Mouse (Mus musculus) cerebellum, adult 2 months (tissue): Measurements from ENCODE around the gene G3bp1. TPM values are rescaled to one million over a fixed set of nuclear protein-coding genes. Genes with fewer than 3 reads are reported as not detected.
A peak's percentile ranks its signal among the peaks of the same experiment; 100 is the strongest.

Experiments
- DNase-seq, 2 experiments: peaks; one replicate each; pipeline ENCODE4 v3.0.0; 2021
- H3K27ac ChIP-seq: fragments of 200-500 bp; 2 replicates; pipeline ENCODE4 v1.5.1; 2012; ENCODE audit warnings: low read length, control low read depth, inconsistent platforms; ENCODE audit not compliant: insufficient read depth
- H3K27me3 ChIP-seq: fragments of 200-500 bp; 2 replicates; pipeline ENCODE4 v1.6.1; 2012; ENCODE audit warnings: inconsistent platforms, mild to moderate bottlenecking, low read length, moderate library complexity; ENCODE audit not compliant: control insufficient read depth, insufficient read depth
- H3K4me1 ChIP-seq: fragments of 200-500 bp; 2 replicates; pipeline ENCODE4 v1.6.1; 2011; ENCODE audit warnings: low read length; ENCODE audit not compliant: control insufficient read depth, insufficient read depth
- H3K4me3 ChIP-seq: fragments of 200-500 bp; replicated peaks from 2 replicates; pipeline ENCODE3; 2011; ENCODE audit warnings: mild to moderate bottlenecking, low read depth, low read length, control low read depth; ENCODE audit not compliant: insufficient read depth
- CTCF ChIP-seq: fragments of 200-500 bp; IDR thresholded peaks from 2 replicates; pipeline ENCODE4 v1.5.1; 2011; ENCODE audit warnings: low read depth, mild to moderate bottlenecking, control low read depth, low read length, moderate library complexity, borderline replicate concordance; ENCODE audit not compliant: insufficient read depth
- POLR2A ChIP-seq: fragments of 200-500 bp; IDR thresholded peaks from 2 replicates; pipeline ENCODE4 v1.6.1; 2011; ENCODE audit warnings: low read length, control low read depth, borderline replicate concordance; ENCODE audit not compliant: insufficient read depth
- WGBS: fragments of 180-500 bp; shearing (Covaris S2); methylation state at CpG from one replicate; pipeline ENCODE4 v1.1.7; 2018; 5-methylcytosine and 5-hydroxymethylcytosine counted together
- polyA plus RNA-seq: library from polyadenylated mRNA; depleted of rRNA; stranded (reverse); fragments of >200 nt; gene quantifications from 2 replicates; pipeline ENCODE4 v1.2.3, GENCODE M21; 2012

G3bp1 gene
- polyA plus RNA-seq, 1 experiment, result 21.3 TPM

DNA sequence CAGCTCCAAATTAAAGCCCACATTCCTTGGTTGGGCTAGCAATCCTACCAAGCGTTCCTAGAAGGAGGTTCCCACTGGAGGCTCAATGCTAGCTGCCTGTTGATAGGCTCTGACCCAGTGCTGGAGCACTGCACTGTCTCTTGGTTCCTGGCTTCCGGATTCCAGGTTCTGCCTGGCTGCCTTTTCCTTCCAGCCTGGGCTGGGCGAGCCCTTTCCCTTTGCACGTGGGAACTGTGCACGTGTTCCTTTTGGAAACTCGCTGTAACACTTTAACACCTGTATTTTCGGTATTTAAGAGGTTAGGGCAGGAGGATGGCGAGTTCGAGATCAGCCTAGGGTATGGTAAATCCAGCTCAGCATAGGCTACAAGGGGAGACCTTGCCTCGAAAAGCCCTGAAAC lies 1.5 kb upstream of the G3bp1 start:
- 57% methylated on average over 10 of the region's 10 CpGs for WGBS
- no peak for TF ChIP-seq CTCF
- TF ChIP-seq POLR2A, result no peak
- Histone ChIP-seq H3K4me3 (no peak overlapping the region), H3K27me3 (no peaks in the 10 kb centered on the region), H3K4me1 (peaks cover 3% of the 10 kb centered on the region; the same call in 1 of the 2 replicates), H3K27ac (peak overlapping the region; percentile 83)
- DNase-seq, result no peak

DNA sequence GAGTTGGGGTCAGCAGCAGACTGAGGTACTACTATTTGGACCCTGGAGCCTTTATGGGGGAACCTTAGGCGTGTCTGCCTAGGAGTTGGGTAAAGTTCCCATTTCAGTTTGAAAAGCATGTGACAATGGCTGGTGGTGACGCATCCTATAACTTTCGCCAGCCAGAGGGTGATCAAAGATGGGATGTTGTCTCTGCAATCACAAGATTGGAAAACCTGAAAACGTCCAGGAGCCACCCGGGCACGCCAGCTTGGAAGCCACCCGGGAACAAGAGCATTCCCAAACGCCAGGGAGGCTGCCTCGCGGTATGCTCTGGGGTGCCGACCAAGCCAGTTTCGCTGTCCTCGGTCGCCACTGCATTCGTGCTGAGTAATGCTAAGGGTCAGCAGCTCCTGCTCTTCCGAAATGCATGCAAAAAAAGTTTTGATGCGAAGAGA lies 856 bp upstream of the G3bp1 start:
- Histone ChIP-seq H3K4me1 (peaks cover 3% of the 10 kb centered on the region; the same call in 1 of the 2 replicates), H3K4me3 (peak overlapping the region; percentile 72), H3K27me3 (no peaks in the 10 kb centered on the region), H3K27ac (peak overlapping the region; percentile 83)
- WGBS, result under 1% methylated on average over 17 of the region's 17 CpGs
- no peak for DNase-seq
- no peak for TF ChIP-seq POLR2A
- TF ChIP-seq CTCF, result no peak

DNA sequence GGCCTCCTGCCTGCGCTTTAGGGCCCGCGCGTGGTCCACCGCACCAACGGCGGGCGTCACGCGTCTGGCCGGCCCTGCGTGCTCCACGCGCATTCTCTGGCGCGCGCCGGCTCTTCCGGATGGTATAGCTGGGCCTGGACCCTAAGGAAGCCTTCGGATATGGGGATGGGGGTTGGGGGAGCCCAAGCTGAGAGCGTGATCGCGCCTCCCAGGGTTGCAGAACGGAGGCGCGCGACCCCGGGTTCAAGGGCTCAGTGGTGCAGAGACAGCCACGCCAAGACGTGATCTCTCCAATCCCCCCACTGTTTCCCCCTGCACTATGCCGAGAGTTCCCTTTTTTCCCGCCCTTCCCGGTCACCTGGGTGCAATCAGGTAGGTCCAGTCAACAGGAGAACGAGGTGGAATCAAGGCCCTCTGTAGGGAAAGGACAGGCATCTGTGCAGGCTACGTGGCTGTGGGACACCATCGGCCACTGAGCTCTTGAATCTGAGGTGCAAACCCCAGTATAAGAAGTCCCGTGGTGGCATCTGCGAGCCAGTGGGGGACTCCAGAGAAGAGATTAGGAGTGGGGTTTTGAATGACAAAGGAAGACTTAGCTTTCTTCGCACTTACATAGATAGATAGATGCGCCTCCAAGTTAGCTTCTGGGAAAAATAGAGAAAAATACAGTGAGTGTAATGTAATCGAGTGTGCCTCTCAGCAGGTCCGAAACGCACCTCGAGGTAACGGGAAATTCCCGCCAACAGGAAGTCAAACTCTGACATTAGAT lies 622 bp downstream of the G3bp1 start:
- H3K4me1 ChIP-seq, result peaks cover 3% of the 10 kb centered on the region; the same call in 1 of the 2 replicates
- peak overlapping the region; percentile 84 for H3K4me3 ChIP-seq
- 1% methylated on average over 46 of the region's 46 CpGs for WGBS
- no peak for TF ChIP-seq CTCF
- no peak for TF ChIP-seq POLR2A
- H3K27ac ChIP-seq, result peak overlapping the region; percentile 17
- H3K27me3 ChIP-seq, result no peaks in the 10 kb centered on the region
- no peak for DNase-seq

DNA sequence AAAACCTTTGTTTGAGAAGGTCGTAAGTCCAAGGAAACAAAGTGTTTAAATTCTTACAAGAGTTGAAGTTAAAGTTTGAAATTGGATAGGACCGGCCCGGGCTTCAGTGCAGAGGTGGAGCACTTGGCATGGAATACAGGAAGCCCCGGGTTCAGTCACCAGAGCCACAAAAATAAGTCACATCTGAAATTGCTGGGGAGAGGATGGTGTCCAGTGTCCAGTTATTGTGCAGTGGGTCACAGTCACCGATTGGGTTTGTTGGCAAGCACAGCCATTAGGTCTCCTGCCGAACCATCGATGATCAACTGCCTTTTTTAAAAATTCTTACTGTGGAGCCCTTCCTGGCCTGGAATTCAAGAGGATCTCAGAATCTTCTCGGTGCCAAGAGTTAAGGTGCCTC lies 1.3 kb downstream of the G3bp1 start:
- DNase-seq, result no peak
- Histone ChIP-seq H3K27ac (no peak overlapping the region), H3K27me3 (no peaks in the 10 kb centered on the region), H3K4me3 (peak overlapping the region; percentile 84), H3K4me1 (peaks cover 3% of the 10 kb centered on the region; the same call in 1 of the 2 replicates)
- WGBS, result 16% methylated on average over 8 of the region's 8 CpGs
- TF ChIP-seq CTCF (no peak), POLR2A (no peak)

DNA sequence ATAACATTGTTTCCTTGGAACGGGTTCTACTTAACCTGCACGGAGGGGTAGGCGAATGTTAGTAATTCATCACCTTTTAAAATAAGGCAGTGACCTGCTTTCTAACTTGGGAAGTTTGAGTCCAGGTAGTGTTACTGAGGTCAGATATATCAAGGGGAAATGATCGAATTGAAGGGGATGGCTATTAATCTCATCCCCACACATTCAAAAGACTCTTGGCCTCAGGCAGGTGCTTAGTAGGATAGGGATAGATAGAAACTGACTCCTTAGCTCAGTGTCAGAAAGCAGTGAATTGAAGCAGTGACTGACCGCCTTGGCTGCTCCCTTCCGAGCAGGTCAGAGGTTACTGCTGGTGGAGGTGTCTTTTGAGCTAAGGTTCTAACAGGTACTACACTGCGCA lies 2.0 kb downstream of the G3bp1 start:
- Histone ChIP-seq H3K27ac (no peak overlapping the region), H3K4me3 (no peak overlapping the region), H3K4me1 (peaks cover 3% of the 10 kb centered on the region; the same call in 1 of the 2 replicates), H3K27me3 (no peaks in the 10 kb centered on the region)
- no peak for TF ChIP-seq POLR2A
- TF ChIP-seq CTCF, result no peak
- no peak for DNase-seq
- WGBS, result 89% methylated on average over 7 of the region's 7 CpGs

DNA sequence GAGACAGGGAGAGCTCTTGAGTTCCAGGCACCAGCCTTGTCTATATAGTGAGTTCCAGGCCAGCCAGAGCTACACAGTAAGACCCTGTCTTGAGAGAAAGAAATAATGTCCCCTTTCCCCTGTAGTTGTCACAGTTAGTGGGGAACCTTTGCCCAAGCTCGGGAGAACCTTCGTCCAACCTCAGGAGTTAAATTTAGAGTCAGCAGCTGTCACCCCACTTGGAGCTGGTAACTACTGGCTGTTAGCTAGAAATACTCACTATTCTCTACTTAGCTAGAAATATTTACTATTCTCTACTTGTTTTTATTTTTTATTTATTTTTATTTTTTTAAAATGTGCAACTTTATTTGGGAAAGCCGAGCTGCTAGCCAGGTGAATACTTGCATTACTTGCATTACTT lies 3.7 kb downstream of the G3bp1 start:
- WGBS, result 42% methylated on average over 3 of the region's 3 CpGs
- Histone ChIP-seq H3K27ac (no peak overlapping the region), H3K27me3 (no peaks in the 10 kb centered on the region), H3K4me1 (peaks cover 3% of the 10 kb centered on the region; the same call in 1 of the 2 replicates), H3K4me3 (no peak overlapping the region)
- TF ChIP-seq POLR2A (no peak), CTCF (no peak)
- no peak for DNase-seq

DNA sequence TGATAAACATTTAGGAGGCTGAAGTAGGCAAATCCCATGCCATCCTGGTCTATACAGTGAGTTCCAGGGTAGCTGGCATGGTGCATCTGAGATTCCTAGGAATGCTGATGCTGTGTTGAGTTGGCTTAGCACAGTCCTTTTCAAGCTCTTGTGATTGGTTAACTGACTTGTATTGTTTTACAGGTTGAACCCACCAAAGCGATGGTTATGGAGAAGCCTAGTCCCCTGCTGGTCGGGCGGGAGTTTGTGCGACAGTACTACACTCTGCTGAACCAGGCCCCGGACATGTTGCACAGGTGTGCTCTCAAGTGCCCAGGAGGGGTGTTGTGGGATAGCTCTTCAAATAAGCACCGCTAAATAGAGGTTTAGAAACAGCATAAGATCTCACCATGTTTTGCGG lies 16.0 kb downstream of the G3bp1 start:
- H3K27ac ChIP-seq, result no peak overlapping the region
- 98% methylated on average over 7 of the region's 7 CpGs for WGBS
- no peaks in the 10 kb centered on the region for H3K4me1 ChIP-seq
- H3K4me3 ChIP-seq, result no peak overlapping the region
- H3K27me3 ChIP-seq, result no peaks in the 10 kb centered on the region
- TF ChIP-seq POLR2A (no peak), CTCF (no peak)
- DNase-seq, result no peak

DNA sequence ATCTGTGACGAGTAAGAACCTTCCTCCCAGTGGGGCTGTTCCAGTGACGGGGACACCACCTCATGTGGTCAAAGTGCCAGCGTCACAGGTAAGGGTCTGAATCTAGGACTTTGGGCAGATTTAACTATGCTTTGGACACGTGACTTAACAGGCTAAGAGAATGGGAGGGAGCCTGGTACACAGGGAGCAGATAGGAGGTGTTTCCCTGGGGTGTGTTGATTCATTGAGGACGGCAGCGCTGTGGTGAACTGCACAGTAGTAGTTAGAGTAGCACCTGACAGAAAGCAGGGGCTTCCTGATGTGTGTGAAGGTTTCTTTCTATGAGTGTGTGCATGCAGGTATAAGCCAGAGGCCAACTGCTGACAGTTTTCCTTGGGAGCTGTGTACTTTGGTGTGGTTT lies 26.7 kb downstream of the G3bp1 start:
- H3K27ac ChIP-seq, result no peak overlapping the region
- no peak for DNase-seq
- WGBS, result 85% methylated on average over 6 of the region's 6 CpGs
- TF ChIP-seq POLR2A, result no peak
- TF ChIP-seq CTCF, result no peak
- no peaks in the 10 kb centered on the region for H3K4me1 ChIP-seq
- H3K27me3 ChIP-seq, result no peaks in the 10 kb centered on the region
- no peak overlapping the region for H3K4me3 ChIP-seq
